ENCODE assay signal across 8 mouse cellular contexts in genomic region chr5:45493191-45494092, GRCm38 (mm10). TPM values are rescaled to one million over a fixed set of nuclear protein-coding genes. Genes with fewer than 3 reads are reported as not detected.
DNase-seq lines count a peak whose midpoint lies in the region; ATAC-seq and TF ChIP-seq lines count a peak whose summit lies in the region.

Lap3 (plus strand) TSS chr5:45493374.

- ATAC-seq in hindbrain, postnatal 0 days, result peak; percentile 97
- ATAC-seq in megakaryocyte, adult 5-6 weeks (ENCODE audit: poor library complexity, severe bottlenecking), result peak; percentile 93

- 0 out of 2 replicates have a peak, but pooled peaks cover 9% of the 10 kb centered on the region for H3K4me1 ChIP-seq in hindbrain, postnatal 0 days (ENCODE audit: insufficient read depth, low read length)

- H3K4me3 ChIP-seq in gastrocnemius, adult 2 months, result peak within 1 kb of the TSS; percentile 75
- peak within 1 kb of the TSS; percentile 71 for H3K4me3 ChIP-seq in hindbrain, postnatal 0 days (ENCODE audit: low read length)
- H3K4me3 ChIP-seq in left cerebral cortex, adult 2 months, result peak within 1 kb of the TSS; percentile 71

- 0 out of 2 replicates have a peak, but pooled peaks cover 6% of the 10 kb centered on the region for H3K36me3 ChIP-seq in hindbrain, postnatal 0 days (ENCODE audit: insufficient read depth, low read length)

- H3K9ac ChIP-seq in hindbrain, postnatal 0 days (replicated peaks; ENCODE audit: low read length), result peak within 1 kb of the TSS; percentile 58

- intact Hi-C loops in gastrocnemius, adult 2 months (cut with DNase I), result loop anchor here (1.0 to 5.0 kb wide), 3 partner anchors 27 to 364 kb away; partner anchors contain the start of genes Lcorl, Med28 and Qdpr
- intact Hi-C loops in left cerebral cortex, adult 2 months (cut with DNase I), result loop anchor here (2.0 kb wide), 2 partner anchors 19 to 45 kb away; no protein-coding TSS in a partner anchor

- H3K4me2 ChIP-seq in hindbrain, postnatal 0 days (ENCODE audit: low read depth, low read length), result peak within 1 kb of the TSS; percentile 72

- no peaks in the 10 kb centered on the region for H3K9me3 ChIP-seq in hindbrain, postnatal 0 days (ENCODE audit: low read length)

- peak; percentile 54 for TF ChIP-seq CTCF in gastrocnemius, adult 2 months (IDR thresholded peaks at IDR 0.05)
- peak; percentile 48 for TF ChIP-seq CTCF in hindbrain, postnatal 0 days (IDR thresholded peaks at IDR 0.05; ENCODE audit: low read depth)
- peak; percentile 54 for TF ChIP-seq CTCF in left cerebral cortex, adult 2 months (IDR thresholded peaks at IDR 0.05)

- under 1% methylated on average over 77 of the region's 78 CpGs for WGBS in hindbrain, postnatal 0 days

- peak within 1 kb of the TSS; percentile 95 for H3K27ac ChIP-seq in gastrocnemius, adult 2 months
- H3K27ac ChIP-seq in hindbrain, postnatal 0 days, result peak within 1 kb of the TSS; percentile 58
- peak within 1 kb of the TSS; percentile 60 for H3K27ac ChIP-seq in left cerebral cortex, adult 2 months

- DNase-seq in WW6 (ENCODE audit: low read depth, low spot score), result peak; percentile 89
- peak; percentile 95 to 97 for DNase-seq in cerebellum, postnatal 4 days (ENCODE audit: low spot score in 2 of 2)
- DNase-seq in gastrocnemius, adult 2 months, result peak; percentile 100
- peak; percentile 97 for DNase-seq in hindbrain, postnatal 0 days (ENCODE audit: low spot score)
- DNase-seq in left cerebral cortex, adult 2 months (ENCODE audit: extremely low spot score in 1 of 2, low spot score in 2 of 2), result peak; percentile 96 to 98
- DNase-seq in right cerebral cortex, adult 2 months (ENCODE audit: low spot score in 2 of 2), result peak; percentile 93 to 96
- DNase-seq in urinary bladder, postnatal 14 days (ENCODE audit: low spot score), result peak; percentile 100

- H3K27me3 ChIP-seq in hindbrain, postnatal 0 days (ENCODE audit: insufficient read depth, low read length), result no peaks in the 10 kb centered on the region

RNA-seq across cellular contexts. Expression of gene Lap3, which starts in this region (rescaled TPM):
- 10 to 100 TPM; 54.2 to 54.5 TPM for total RNA-seq in gastrocnemius, adult 2 months (2021)
- total RNA-seq in hindbrain, postnatal 0 days (2014; rRNA removed), result 21.9 and 24.3 TPM in 2 replicates
- polyA plus RNA-seq in hindbrain, postnatal 0 days (2015; fragmentation: Nextera tagmentation; extraction: Ambion mirVana), result 36.2 and 36.5 TPM in 2 replicates
- total RNA-seq in left cerebral cortex, adult 2 months (2021), result 10 to 100 TPM; 38.6 to 47.5 TPM
- 16.8 and 20.0 TPM in 2 replicates for total RNA-seq in megakaryocyte, adult 5-6 weeks (2015)
- total RNA-seq in megakaryocyte, adult 5-6 weeks (2017), result 19.5 and 22.7 TPM in 2 replicates

Comparison
In these comparisons a context has a peak if more than half of its experiments do, and no peak if none do; other contexts are left out.
1. Peak in every context shown above with its lines: DNase-seq, ATAC-seq, H3K4me3 ChIP-seq and H3K27ac ChIP-seq.